Mouse (Mus musculus) hindbrain, embryonic 11.5 days (tissue): ENCODE results near the gene Btbd19. TPM values are rescaled to one million over a fixed set of nuclear protein-coding genes. Genes with fewer than 3 reads are reported as not detected.

ENCODE experiments used
- ATAC-seq: fragments of 200-750 bp; cut with Nextera tagmentation; 2 replicates; pipeline ENCODE4 v1.8.0; 2017; ENCODE audit warnings: mild to moderate bottlenecking, moderate TSS enrichment, moderate library complexity; ENCODE audit not compliant: low FRiP score
- DNase-seq: peaks from one replicate; pipeline ENCODE4 v3.0.0-alpha.2; 2015; ENCODE audit warnings: low spot score
- H3K27ac ChIP-seq: fragments of 300-500 bp; sonication (generic); 2 replicates; pipeline ENCODE4 v1.5.1; 2014; ENCODE audit warnings: mild to moderate bottlenecking, low read depth, low read length
- H3K27me3 ChIP-seq: fragments of 300-500 bp; sonication (generic); 2 replicates; pipeline ENCODE4 v1.6.1; 2014; ENCODE audit warnings: mild to moderate bottlenecking, low read length, moderate library complexity, mixed read lengths; ENCODE audit not compliant: control insufficient read depth, insufficient read depth
- H3K36me3 ChIP-seq: fragments of 300-500 bp; sonication (generic); 2 replicates; pipeline ENCODE4 v1.6.1; 2014; ENCODE audit warnings: mild to moderate bottlenecking, low read length, moderate library complexity, mixed read lengths; ENCODE audit not compliant: control insufficient read depth, insufficient read depth
- H3K4me1 ChIP-seq: fragments of 300-500 bp; sonication (generic); replicated peaks from 2 replicates; pipeline ENCODE4 v1.6.1; 2014; ENCODE audit warnings: low read length, mixed read lengths; ENCODE audit not compliant: control insufficient read depth, insufficient read depth
- H3K4me2 ChIP-seq: fragments of 300-500 bp; sonication (generic); replicated peaks from 2 replicates; pipeline ENCODE4 v1.6.1; 2014; ENCODE audit warnings: mild to moderate bottlenecking, low read depth, low read length
- H3K4me3 ChIP-seq: fragments of 300-500 bp; sonication (generic); 2 replicates; pipeline ENCODE4 v1.5.1; 2014; ENCODE audit warnings: low read depth, low read length
- H3K9ac ChIP-seq: fragments of 300-500 bp; sonication (generic); 2 replicates; pipeline ENCODE4 v1.6.1; 2014; ENCODE audit warnings: low read depth, low read length
- H3K9me3 ChIP-seq: fragments of 300-500 bp; sonication (generic); 2 replicates; pipeline ENCODE4 v1.6.1; 2016; ENCODE audit warnings: low read length; ENCODE audit not compliant: control insufficient read depth
- WGBS: fragments of 180-500 bp; shearing (Covaris S2); extraction: QIAGEN DNeasy Blood & Tissue Kit; methylation state at CpG from one replicate; pipeline ENCODE4 v1.1.7; 2014; 5-methylcytosine and 5-hydroxymethylcytosine counted together
- polyA plus RNA-seq: library from polyadenylated mRNA; unstranded; fragments of >200 nt; fragmentation: Nextera tagmentation; extraction: Ambion mirVana; gene quantifications from 2 replicates; pipeline ENCODE4 v1.2.1, GENCODE M21; 2014

The Btbd19 gene
- polyA plus RNA-seq, 1 experiment from 2014 or later, result 3.6 TPM

GRCm38 (mm10) chr4:117151416-117151815, 25.9 kb upstream of the Btbd19 start:
- no peak overlapping the region for H3K27ac ChIP-seq
- no peaks in the 10 kb centered on the region for H3K9me3 ChIP-seq
- WGBS, result 89% methylated on average over 1 of the region's 1 CpGs
- no peak overlapping the region for H3K4me3 ChIP-seq
- no peak overlapping the region for H3K9ac ChIP-seq
- DNase-seq (no peak), ATAC-seq (no peak)
- no peak overlapping the region for H3K4me2 ChIP-seq
- no peaks in the 10 kb centered on the region for H3K27me3 ChIP-seq
- peaks cover 32% of the 10 kb centered on the region for H3K36me3 ChIP-seq
- no peaks in the 10 kb centered on the region; the same call in none of the 2 replicates for H3K4me1 ChIP-seq

- Histone ChIP-seq H3K36me3 (peaks cover 32% of the 10 kb centered on the region), H3K4me1 (no peaks in the 10 kb centered on the region; the same call in none of the 2 replicates), H3K4me3 (no peak overlapping the region), H3K9me3 (no peaks in the 10 kb centered on the region), H3K4me2 (no peak overlapping the region), H3K27ac (no peak overlapping the region), H3K27me3 (no peaks in the 10 kb centered on the region), H3K9ac (no peak overlapping the region)
- ATAC-seq (no peak), DNase-seq (no peak)
- 89% methylated on average over 6 of the region's 6 CpGs for WGBS
These were observed 24.7 kb upstream of the Btbd19 start for GRCm38 (mm10) chr4:117150212-117150733.

GRCm38 (mm10) chr4:117149291-117150211, 24.0 kb upstream of the Btbd19 start:
- ATAC-seq, result no peak
- Histone ChIP-seq H3K36me3 (peaks cover 32% of the 10 kb centered on the region), H3K4me1 (no peaks in the 10 kb centered on the region; the same call in none of the 2 replicates), H3K4me2 (no peak overlapping the region), H3K9me3 (no peaks in the 10 kb centered on the region), H3K4me3 (no peak overlapping the region), H3K9ac (no peak overlapping the region), H3K27me3 (no peaks in the 10 kb centered on the region), H3K27ac (no peak overlapping the region)
- DNase-seq, result no peak
- whole genome bisulfite sequencing, result 77% methylated on average over 6 of the region's 6 CpGs

- no peaks in the 10 kb centered on the region; the same call in none of the 2 replicates for H3K4me1 ChIP-seq
- 71% methylated on average over 24 of the region's 24 CpGs for WGBS
- no peaks in the 10 kb centered on the region for H3K27me3 ChIP-seq
- no peak overlapping the region for H3K4me2 ChIP-seq
- H3K9me3 ChIP-seq, result no peaks in the 10 kb centered on the region
- no peak overlapping the region for H3K4me3 ChIP-seq
- H3K27ac ChIP-seq, result no peak overlapping the region
- no peak overlapping the region for H3K9ac ChIP-seq
- ATAC-seq (peak; percentile 30; the same call in 1 of the 2 replicates), DNase-seq (no peak)
- H3K36me3 ChIP-seq, result peaks cover 27% of the 10 kb centered on the region
These were observed 23.3 kb upstream of the Btbd19 start for GRCm38 (mm10) chr4:117148815-117149214.

GRCm38 (mm10) chr4:117148047-117148713, 22.7 kb upstream of the Btbd19 start:
- Histone ChIP-seq H3K27me3 (no peaks in the 10 kb centered on the region), H3K4me3 (no peak overlapping the region), H3K4me1 (no peaks in the 10 kb centered on the region; the same call in none of the 2 replicates), H3K9ac (no peak overlapping the region), H3K36me3 (peaks cover 21% of the 10 kb centered on the region), H3K9me3 (no peaks in the 10 kb centered on the region), H3K4me2 (no peak overlapping the region), H3K27ac (no peak overlapping the region)
- DNase-seq (no peak), ATAC-seq (no peak)
- WGBS, result 90% methylated on average over 18 of the region's 18 CpGs

- Histone ChIP-seq H3K4me3 (no peak overlapping the region), H3K4me2 (0 out of 2 replicates have a peak overlapping the region, but pooled peaks have one; percentile 7), H3K27me3 (no peaks in the 10 kb centered on the region), H3K9me3 (no peaks in the 10 kb centered on the region), H3K36me3 (peaks cover 6% of the 10 kb centered on the region; the same call in 1 of the 2 replicates), H3K4me1 (no peaks in the 10 kb centered on the region), H3K9ac (no peak overlapping the region), H3K27ac (no peak overlapping the region)
- ATAC-seq (no peak), DNase-seq (peak; percentile 91)
- WGBS, result 38% methylated on average over 15 of the region's 15 CpGs
These were observed 20.7 kb upstream of the Btbd19 start for GRCm38 (mm10) chr4:117146176-117146575.

GRCm38 (mm10) chr4:117145248-117145647, 19.7 kb upstream of the Btbd19 start:
- Histone ChIP-seq H3K4me2 (no peak overlapping the region), H3K9me3 (no peaks in the 10 kb centered on the region), H3K9ac (no peak overlapping the region), H3K27ac (no peak overlapping the region), H3K36me3 (no peaks in the 10 kb centered on the region; the same call in 1 of the 2 replicates), H3K4me1 (no peaks in the 10 kb centered on the region), H3K27me3 (no peaks in the 10 kb centered on the region), H3K4me3 (no peak overlapping the region)
- ATAC-seq, result no peak
- DNase-seq, result no peak
- 92% methylated on average over 13 of the region's 13 CpGs for WGBS

GRCm38 (mm10) chr4:117143023-117143422, 17.5 kb upstream of the Btbd19 start:
- DNase-seq (no peak), ATAC-seq (no peak)
- Histone ChIP-seq H3K9ac (no peak overlapping the region), H3K36me3 (no peaks in the 10 kb centered on the region), H3K27me3 (no peaks in the 10 kb centered on the region), H3K9me3 (no peaks in the 10 kb centered on the region), H3K4me3 (no peak overlapping the region), H3K27ac (no peak overlapping the region), H3K4me1 (no peaks in the 10 kb centered on the region), H3K4me2 (no peak overlapping the region)
- WGBS, result 63% methylated on average over 7 of the region's 7 CpGs
